Mouse (Mus musculus) layer of hippocampus, postnatal 10 days (tissue): ENCODE results near the gene Bricd5. TPM values are rescaled to one million over a fixed set of nuclear protein-coding genes. Genes with fewer than 3 reads are reported as not detected.
A peak's percentile ranks its signal among the peaks of the same experiment; 100 is the strongest.

Source experiments
- DNase-seq, 2 experiments: peaks; one replicate each; pipeline ENCODE4 v3.0.0; 2021; ENCODE audit warnings: low spot score in 2 of 2
- total RNA-seq, 2 experiments: library from RNA; stranded (reverse); gene quantifications; 2 replicates each; pipeline ENCODE4 v1.2.3; 2021

The Bricd5 gene
- total RNA-seq, 2 experiments from 2014 or later = 0.87 to 1.8 TPM

- no peak for DNase-seq
These were observed 7.5 kb downstream of the Bricd5 start for GRCm38 (mm10) chr17:24481027-24481815.

GRCm38 (mm10) chr17:24483495-24483894, 9.8 kb downstream of the Bricd5 start:
- no peak for DNase-seq

GRCm38 (mm10) chr17:24485090-24485860, 11.6 kb downstream of the Bricd5 start:
- DNase-seq = peak; percentile 66 to 77

- DNase-seq = peak; percentile 52 to 68
These were observed 14.5 kb downstream of the Bricd5 start, which contains the start of gene Caskin1 for GRCm38 (mm10) chr17:24488186-24488661. Caskin1 (plus strand) TSS chr17:24488601.

- peak; percentile 62 to 68 for DNase-seq
These were observed 15.1 kb downstream of the Bricd5 start for GRCm38 (mm10) chr17:24488662-24489264.

- peak; percentile 14 to 39 for DNase-seq
These were observed 15.8 kb downstream of the Bricd5 start for GRCm38 (mm10) chr17:24489265-24490030.

GRCm38 (mm10) chr17:24490399-24490798, 16.7 kb downstream of the Bricd5 start:
- peak in 1 of 2 experiments; percentile 47 for DNase-seq

- peak; percentile 75 to 79 for DNase-seq
These were observed 21.1 kb downstream of the Bricd5 start for GRCm38 (mm10) chr17:24494627-24495335.

GRCm38 (mm10) chr17:24495443-24495842, 21.8 kb downstream of the Bricd5 start:
- peak in 1 of 2 experiments; percentile 66 for DNase-seq

GRCm38 (mm10) chr17:24496026-24496425, 22.3 kb downstream of the Bricd5 start:
- no peak for DNase-seq

- DNase-seq = no peak
These were observed 28.5 kb downstream of the Bricd5 start for GRCm38 (mm10) chr17:24502208-24502607.

GRCm38 (mm10) chr17:24504085-24504484, 30.4 kb downstream of the Bricd5 start:
- DNase-seq = no peak

- DNase-seq = no peak
These were observed 31.7 kb downstream of the Bricd5 start for GRCm38 (mm10) chr17:24505286-24505955.

- peak; percentile 53 to 70 for DNase-seq
These were observed 32.8 kb downstream of the Bricd5 start for GRCm38 (mm10) chr17:24506332-24507070.

GRCm38 (mm10) chr17:24507129-24507664, 33.5 kb downstream of the Bricd5 start:
- no peak for DNase-seq

- no peak for DNase-seq
These were observed 34.2 kb downstream of the Bricd5 start for GRCm38 (mm10) chr17:24507806-24508460.

- DNase-seq = peak; percentile 75 to 84
These were observed 39.9 kb downstream of the Bricd5 start for GRCm38 (mm10) chr17:24513609-24514008.
